Mouse (Mus musculus) forebrain, postnatal 0 days (tissue): ENCODE data around the gene Hs3st1. TPM values are rescaled to one million over a fixed set of nuclear protein-coding genes. Genes with fewer than 3 reads are reported as not detected.

Experiments used
- ATAC-seq: fragments of 200-750 bp; cut with Nextera tagmentation; 2 replicates; pipeline ENCODE4 v1.8.0; 2017; ENCODE audit warnings: mild to moderate bottlenecking, moderate library complexity
- DNase-seq: peaks from one replicate; pipeline ENCODE4 v3.0.0-alpha.2; 2015
- H3K27ac ChIP-seq: fragments of 300-500 bp; sonication (generic); 2 replicates; pipeline ENCODE4 v1.5.1; 2014; ENCODE audit warnings: low read depth, mild to moderate bottlenecking, antibody characterized with exemption, low read length, moderate library complexity, mixed read lengths
- H3K27me3 ChIP-seq: fragments of 300-500 bp; sonication (generic); 2 replicates; pipeline ENCODE4 v1.6.1; 2014; ENCODE audit warnings: mild to moderate bottlenecking, low read length, mixed read lengths; ENCODE audit not compliant: insufficient read depth
- H3K36me3 ChIP-seq: fragments of 300-500 bp; sonication (generic); 2 replicates; pipeline ENCODE4 v1.6.1; 2014; ENCODE audit warnings: mild to moderate bottlenecking, moderate library complexity; ENCODE audit not compliant: insufficient read depth
- H3K4me1 ChIP-seq: fragments of 300-500 bp; sonication (generic); 2 replicates; pipeline ENCODE4 v1.6.1; 2014; ENCODE audit warnings: antibody characterized with exemption; ENCODE audit not compliant: insufficient read depth
- H3K4me2 ChIP-seq: fragments of 300-500 bp; sonication (generic); 2 replicates; pipeline ENCODE4 v1.6.1; 2014; ENCODE audit warnings: low read depth, mild to moderate bottlenecking, moderate library complexity
- H3K4me3 ChIP-seq: fragments of 300-500 bp; sonication (generic); 2 replicates; pipeline ENCODE4 v1.5.1; 2014; ENCODE audit warnings: low read depth, low read length, mixed read lengths
- H3K9ac ChIP-seq: fragments of 300-500 bp; sonication (generic); 2 replicates; pipeline ENCODE4 v1.6.1; 2014; ENCODE audit warnings: mild to moderate bottlenecking
- H3K9me3 ChIP-seq: fragments of 300-500 bp; sonication (generic); 2 replicates; pipeline ENCODE4 v1.6.1; 2016; ENCODE audit warnings: low read length
- CTCF ChIP-seq: sonication (generic); IDR thresholded peaks from 2 replicates; pipeline ENCODE4 v1.5.1; 2016; ENCODE audit warnings: antibody characterized with exemption, control low read depth, low read depth
- WGBS: fragments of 180-500 bp; shearing (Covaris S2); extraction: QIAGEN DNeasy Blood & Tissue Kit; methylation state at CpG from one replicate; pipeline ENCODE4 v1.1.7; 2014; 5-methylcytosine and 5-hydroxymethylcytosine counted together
- polyA plus RNA-seq: library from polyadenylated mRNA; unstranded; fragments of >200 nt; fragmentation: Nextera tagmentation; extraction: Ambion mirVana; gene quantifications from 2 replicates; pipeline ENCODE4 v1.2.1, GENCODE M21; 2015
- total RNA-seq: library from RNA; depleted of rRNA; stranded (reverse); fragments of >200 nt; gene quantifications from 2 replicates; pipeline ENCODE4 v1.2.3, GENCODE M21; 2014

Hs3st1 gene
- total and polyA plus RNA-seq, 2 experiments from 2014 or later, result 36.7 to 41.9 TPM

DNA sequence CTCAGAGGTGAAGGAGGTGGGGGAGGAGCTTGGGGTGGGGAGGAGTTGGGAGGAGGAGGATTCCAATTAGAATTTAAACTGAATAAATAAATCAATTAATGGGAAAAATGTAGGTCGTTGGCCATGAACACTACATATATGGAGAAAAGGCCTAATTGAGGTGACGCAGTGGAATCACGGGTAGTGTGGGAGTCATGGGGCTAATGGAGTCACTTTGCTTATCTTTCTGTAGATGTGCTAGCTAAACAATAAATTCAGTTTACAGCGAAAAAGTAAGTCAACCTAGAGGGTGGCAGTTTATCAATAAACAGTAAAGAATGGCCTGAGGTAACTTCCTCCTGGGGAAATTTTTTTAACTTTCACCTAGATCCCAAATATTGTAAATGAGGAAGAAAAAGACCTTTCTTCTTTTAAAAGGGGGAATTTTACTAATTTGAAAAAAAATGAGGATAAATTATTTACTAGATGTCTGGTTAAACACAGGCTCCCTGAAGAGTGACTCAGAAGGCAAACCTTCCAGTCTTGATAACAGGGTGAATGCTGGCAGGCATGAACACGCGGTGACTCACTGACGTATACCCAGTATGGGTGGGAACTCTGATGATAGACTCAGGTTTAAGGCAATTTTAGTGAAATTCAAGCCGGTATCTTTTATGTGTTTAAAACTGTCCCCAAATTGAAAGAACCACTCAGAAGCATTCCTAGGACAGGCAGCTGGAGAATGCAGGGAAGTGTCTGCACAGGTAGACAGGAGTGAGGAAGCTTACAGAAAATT, 6.6 kb upstream of the Hs3st1 start:
- no peak overlapping the region for H3K4me3 ChIP-seq
- H3K27ac ChIP-seq, result no peak overlapping the region
- WGBS, result 88% methylated on average over 8 of the region's 8 CpGs
- no peak overlapping the region for H3K9ac ChIP-seq
- no peak overlapping the region for H3K4me2 ChIP-seq
- H3K9me3 ChIP-seq, result no peaks in the 10 kb centered on the region
- ATAC-seq (no peak), DNase-seq (no peak)
- TF ChIP-seq CTCF, result no peak
- peaks cover under 1% of the 10 kb centered on the region; the same call in 1 of the 2 replicates for H3K27me3 ChIP-seq
- H3K36me3 ChIP-seq, result no peaks in the 10 kb centered on the region
- no peaks in the 10 kb centered on the region for H3K4me1 ChIP-seq

GRCm38 (mm10) chr5:39758890-39759475, 3.7 kb upstream of the Hs3st1 start:
- WGBS, result 50% methylated on average over 2 of the region's 2 CpGs
- H3K9ac ChIP-seq, result no peak overlapping the region

DNA sequence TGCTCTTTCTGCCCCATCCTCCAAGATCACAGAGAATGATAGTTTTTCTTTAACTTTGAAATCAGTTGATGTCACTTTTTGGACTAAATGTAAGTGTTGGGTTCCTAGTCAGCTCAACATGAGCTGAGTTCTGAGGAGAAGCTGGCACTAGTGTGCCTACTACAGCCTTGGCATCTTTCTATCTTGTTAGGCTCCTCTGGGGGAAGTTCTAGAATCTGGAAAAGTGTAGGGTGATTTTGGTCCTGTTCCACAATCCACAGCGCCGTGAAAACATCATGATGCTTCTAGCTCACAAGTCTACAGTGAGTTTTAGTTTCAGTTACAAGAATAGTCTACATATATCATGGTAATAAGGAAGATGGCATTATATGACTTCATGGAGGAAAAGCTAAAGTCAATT, 18.4 kb downstream of the Hs3st1 start:
- TF ChIP-seq CTCF, result no peak
- Histone ChIP-seq H3K36me3 (no peaks in the 10 kb centered on the region), H3K9ac (no peak overlapping the region), H3K9me3 (no peaks in the 10 kb centered on the region), H3K4me3 (no peak overlapping the region), H3K27me3 (no peaks in the 10 kb centered on the region), H3K27ac (no peak overlapping the region), H3K4me2 (no peak overlapping the region), H3K4me1 (no peaks in the 10 kb centered on the region)
- ATAC-seq (0 out of 2 replicates have a peak, but pooled peaks have one; percentile 29), DNase-seq (peak; percentile 14)
- 89% methylated on average over 2 of the region's 2 CpGs for WGBS

More at GRCm38 (mm10) chr5:39758890-39759475, 3.7 kb upstream of the Hs3st1 start:
- Histone ChIP-seq H3K4me3 (no peak overlapping the region), H3K36me3 (no peaks in the 10 kb centered on the region), H3K9me3 (no peaks in the 10 kb centered on the region), H3K4me2 (no peak overlapping the region), H3K27me3 (no peaks in the 10 kb centered on the region), H3K4me1 (no peaks in the 10 kb centered on the region), H3K27ac (no peak overlapping the region)
- no peak for ATAC-seq
- no peak for TF ChIP-seq CTCF
- DNase-seq, result no peak

DNA sequence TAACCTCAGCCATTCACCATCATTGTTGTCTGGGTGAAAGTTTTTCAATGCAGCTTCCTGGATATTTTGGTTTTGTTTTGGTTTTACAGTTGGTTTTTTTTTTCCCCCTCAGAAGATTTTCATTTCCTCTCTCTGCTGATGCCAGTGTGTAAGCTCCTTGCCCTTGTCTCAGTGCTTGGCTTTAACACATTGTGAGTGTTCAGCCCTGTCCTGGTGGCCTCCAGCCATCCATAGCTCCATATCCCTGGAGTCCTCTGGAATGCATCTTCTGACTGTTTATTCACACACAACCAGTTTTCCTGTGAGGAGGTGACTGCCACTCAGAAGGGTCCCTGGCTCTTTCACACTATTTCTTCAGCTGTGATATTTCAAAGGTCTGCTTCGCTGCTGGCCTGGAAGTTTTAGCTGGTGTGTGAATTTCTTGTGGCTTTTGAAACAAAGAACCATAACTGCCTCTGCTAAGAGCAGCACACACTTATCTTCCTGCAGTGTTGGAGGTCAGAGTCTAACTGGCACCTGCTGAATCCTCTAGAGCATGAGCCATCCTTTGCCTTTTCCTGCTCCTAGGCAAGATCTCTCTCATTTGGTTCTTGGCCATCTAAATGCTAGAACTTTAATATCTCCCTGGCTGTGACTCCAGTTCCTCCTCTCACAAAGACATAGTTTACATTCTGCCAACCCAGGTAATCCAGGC, 21.4 kb downstream of the Hs3st1 start:
- Histone ChIP-seq H3K4me1 (no peaks in the 10 kb centered on the region), H3K36me3 (no peaks in the 10 kb centered on the region), H3K27me3 (no peaks in the 10 kb centered on the region), H3K9ac (no peak overlapping the region), H3K4me2 (no peak overlapping the region), H3K9me3 (no peaks in the 10 kb centered on the region), H3K4me3 (no peak overlapping the region), H3K27ac (no peak overlapping the region)
- 77% methylated on average over 1 of the region's 1 CpGs for WGBS
- TF ChIP-seq CTCF, result no peak
- DNase-seq, result no peak
- no peak for ATAC-seq

- no peak for TF ChIP-seq CTCF
Observed at GRCm38 (mm10) chr5:39733013-39733749, 22.1 kb downstream of the Hs3st1 start.

DNA sequence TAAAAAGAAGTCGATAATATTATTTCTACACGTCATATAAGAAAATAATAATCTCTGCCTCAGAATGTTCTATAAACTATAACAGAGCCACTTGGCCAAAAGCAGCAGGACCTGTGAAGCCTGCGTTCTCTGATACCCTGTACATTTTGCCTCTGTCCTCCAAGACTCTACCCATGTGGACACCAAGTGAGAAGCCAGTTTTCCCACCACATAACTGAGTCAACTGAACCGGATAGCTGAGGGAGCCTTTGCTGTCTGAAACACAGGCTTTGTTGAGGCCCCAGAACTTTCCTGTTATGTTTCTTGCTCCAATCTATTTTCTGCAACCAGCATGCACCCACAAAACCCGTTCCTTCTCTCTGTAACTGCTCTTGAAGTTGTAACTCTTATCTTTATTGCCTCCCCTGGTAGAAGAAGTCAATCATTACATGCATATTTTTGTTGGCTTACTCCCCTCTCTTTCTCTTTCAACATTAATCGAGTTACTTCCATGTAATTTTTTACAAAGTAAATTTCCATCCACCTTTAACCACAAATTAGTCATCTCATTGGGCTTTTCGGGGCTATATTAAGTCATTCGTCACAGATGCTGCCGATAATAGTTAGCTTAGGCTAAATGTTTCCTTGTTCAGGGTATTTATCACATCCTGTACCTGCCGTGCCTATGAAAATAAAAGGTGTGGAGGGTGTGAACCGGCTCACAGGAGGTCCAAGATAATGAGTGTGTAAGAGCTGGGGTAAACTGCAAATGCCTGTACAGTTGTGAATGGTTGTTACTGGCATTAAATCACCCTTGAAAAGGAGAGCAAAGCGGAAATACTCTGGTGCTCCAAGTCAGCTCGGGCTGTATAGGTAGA, 39.4 kb downstream of the Hs3st1 start:
- 86% methylated on average over 13 of the region's 13 CpGs for WGBS
- Histone ChIP-seq H3K27ac (no peak overlapping the region), H3K9ac (no peak overlapping the region), H3K27me3 (no peaks in the 10 kb centered on the region), H3K4me3 (no peak overlapping the region), H3K36me3 (no peaks in the 10 kb centered on the region), H3K4me1 (no peaks in the 10 kb centered on the region), H3K9me3 (no peaks in the 10 kb centered on the region), H3K4me2 (no peak overlapping the region)
- ATAC-seq (no peak), DNase-seq (no peak)
- TF ChIP-seq CTCF, result no peak

More at GRCm38 (mm10) chr5:39733013-39733749, 22.1 kb downstream of the Hs3st1 start:
- Histone ChIP-seq H3K4me1 (no peaks in the 10 kb centered on the region), H3K27me3 (no peaks in the 10 kb centered on the region), H3K9ac (no peak overlapping the region), H3K9me3 (no peaks in the 10 kb centered on the region), H3K36me3 (no peaks in the 10 kb centered on the region), H3K4me2 (no peak overlapping the region), H3K27ac (no peak overlapping the region), H3K4me3 (no peak overlapping the region)
- no peak; the same call in 1 of the 2 replicates for ATAC-seq
- WGBS, result 63% methylated on average over 5 of the region's 5 CpGs
- no peak for DNase-seq
